Mouse (Mus musculus): ENCODE results near the gene Atp11a. TPM values are rescaled to one million over a fixed set of nuclear protein-coding genes. Genes with fewer than 3 reads are reported as not detected.

Gene Atp11a
- polyA plus RNA-seq, 1 experiment from 2014 or later = 1.0 TPM

DNA sequence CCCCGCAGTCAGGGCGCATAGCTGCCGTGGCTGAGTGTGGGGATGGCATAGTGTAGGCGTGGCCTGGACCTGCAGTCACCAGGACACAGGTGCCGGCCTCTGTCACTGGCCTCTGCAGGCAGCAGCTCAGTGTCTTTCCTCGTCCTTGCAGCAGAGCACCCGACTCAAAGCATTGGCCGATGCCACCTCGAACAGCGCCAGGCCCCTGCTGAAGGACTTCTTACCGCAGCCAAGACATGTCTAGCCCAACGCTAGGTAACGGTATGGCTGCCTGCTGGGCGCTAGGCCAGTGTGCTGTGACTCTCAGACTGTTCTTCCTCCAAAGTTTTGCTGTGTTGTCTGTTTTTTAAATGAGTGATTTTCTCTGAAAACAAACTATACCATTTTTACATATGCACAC lies 106.8 kb downstream of the Atp11a start:
- Histone ChIP-seq H3K4me3 (ENCODE audit: low read depth, low read length) (no peak overlapping the region), H3K9me3 (replicated peaks; ENCODE audit: control insufficient read depth, low read length) (no peaks in the 10 kb centered on the region), H3K9ac (ENCODE audit: low read depth, low read length) (no peak overlapping the region), H3K36me3 (ENCODE audit: control insufficient read depth, insufficient read depth) (no peaks in the 10 kb centered on the region), H3K4me2 (ENCODE audit: low read depth, low read length) (no peak overlapping the region), H3K27ac (ENCODE audit: low read length) (no peak overlapping the region), H3K27me3 (ENCODE audit: control insufficient read depth, insufficient read depth, low read depth, low read length) (peaks cover 42% of the 10 kb centered on the region), H3K4me1 (ENCODE audit: control insufficient read depth, low read depth, low read length) (no peaks in the 10 kb centered on the region)
- 74% methylated on average over 14 of the region's 14 CpGs for WGBS (ENCODE audit: insufficient replicate concordance)
- no peak for ATAC-seq (ENCODE audit: low read depth)

DNA sequence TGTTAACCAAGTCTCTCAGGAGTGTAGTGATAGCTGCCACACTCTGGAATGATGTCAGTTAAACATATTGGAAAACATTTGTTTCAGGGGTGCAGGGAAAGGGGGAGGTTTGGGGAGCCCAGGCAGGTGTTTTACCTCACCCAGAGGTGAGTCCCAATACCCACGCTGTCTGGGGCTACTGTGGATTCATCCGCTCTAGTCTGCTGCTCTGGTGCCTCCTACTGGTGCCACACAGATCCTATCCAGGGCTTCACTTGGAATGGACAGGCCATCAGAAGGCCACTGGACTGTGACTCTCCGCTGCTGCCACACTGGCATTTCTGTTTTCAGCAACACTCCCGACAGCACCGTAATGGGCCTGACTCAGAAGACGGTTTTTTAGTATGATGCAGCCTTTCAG lies 109.0 kb downstream of the Atp11a start:
- Histone ChIP-seq H3K9ac (ENCODE audit: low read depth, low read length) (no peak overlapping the region), H3K27me3 (ENCODE audit: control insufficient read depth, insufficient read depth, low read depth, low read length) (peaks cover 36% of the 10 kb centered on the region), H3K4me3 (ENCODE audit: low read depth, low read length) (no peak overlapping the region), H3K9me3 (replicated peaks; ENCODE audit: control insufficient read depth, low read length) (no peaks in the 10 kb centered on the region), H3K36me3 (ENCODE audit: control insufficient read depth, insufficient read depth) (no peaks in the 10 kb centered on the region), H3K27ac (ENCODE audit: low read length) (no peak overlapping the region), H3K4me2 (ENCODE audit: low read depth, low read length) (no peak overlapping the region), H3K4me1 (ENCODE audit: control insufficient read depth, low read depth, low read length) (no peaks in the 10 kb centered on the region)
- ATAC-seq (ENCODE audit: low read depth) = no peak
- 76% methylated on average over 6 of the region's 6 CpGs for WGBS (ENCODE audit: insufficient replicate concordance)

DNA sequence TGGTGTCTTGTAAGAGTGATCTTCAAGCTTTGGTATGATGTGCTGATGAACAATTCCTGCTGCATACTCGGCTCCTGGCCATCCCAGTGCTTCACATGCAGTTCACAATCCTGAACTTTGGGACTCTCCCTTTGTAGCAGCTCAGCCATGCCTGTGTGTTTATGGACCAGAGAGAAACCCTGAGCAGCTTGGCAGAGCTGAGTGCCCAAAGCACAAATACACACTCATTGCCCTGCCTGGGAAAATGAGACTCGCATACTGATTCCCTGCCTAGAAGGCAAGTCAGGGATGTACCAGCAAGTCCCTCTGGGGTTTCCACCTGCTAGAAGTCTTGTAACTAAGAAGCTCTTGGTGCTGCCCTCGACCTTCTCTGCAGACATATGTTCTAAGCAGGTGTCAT lies 112.8 kb downstream of the Atp11a start:
- no peak for ATAC-seq (ENCODE audit: low read depth)
- Histone ChIP-seq H3K9ac (ENCODE audit: low read depth, low read length) (no peak overlapping the region), H3K4me2 (ENCODE audit: low read depth, low read length) (no peak overlapping the region), H3K36me3 (ENCODE audit: control insufficient read depth, insufficient read depth) (no peaks in the 10 kb centered on the region), H3K4me1 (ENCODE audit: control insufficient read depth, low read depth, low read length) (no peaks in the 10 kb centered on the region; the same call in none of the 2 replicates), H3K27ac (ENCODE audit: low read length) (no peak overlapping the region), H3K27me3 (ENCODE audit: control insufficient read depth, insufficient read depth, low read depth, low read length) (peaks cover 43% of the 10 kb centered on the region), H3K9me3 (replicated peaks; ENCODE audit: control insufficient read depth, low read length) (no peaks in the 10 kb centered on the region), H3K4me3 (ENCODE audit: low read depth, low read length) (no peak overlapping the region)
- 45% methylated on average over 3 of the region's 3 CpGs for WGBS (ENCODE audit: insufficient replicate concordance)

DNA sequence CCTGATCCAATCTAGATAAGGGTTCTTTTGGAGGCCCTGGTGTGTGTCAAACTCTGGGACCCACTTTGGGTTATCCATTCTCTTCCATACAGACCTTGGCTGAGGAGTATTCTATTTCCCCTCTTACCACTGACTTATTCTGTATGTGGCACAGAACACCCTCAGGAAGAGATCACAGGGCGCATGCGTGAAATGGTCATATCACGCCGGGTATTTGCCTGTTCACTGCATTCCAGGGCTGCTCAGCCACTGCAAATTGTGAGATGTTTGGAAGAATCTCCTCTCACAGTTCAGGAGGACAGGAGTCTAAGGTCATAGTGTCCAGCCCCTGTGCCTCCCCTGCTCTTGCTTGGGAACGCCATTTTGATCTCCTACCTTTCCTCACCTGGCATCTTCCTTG lies 113.8 kb downstream of the Atp11a start:
- no peak for ATAC-seq (ENCODE audit: low read depth)
- Histone ChIP-seq H3K4me2 (ENCODE audit: low read depth, low read length) (no peak overlapping the region), H3K36me3 (ENCODE audit: control insufficient read depth, insufficient read depth) (no peaks in the 10 kb centered on the region), H3K4me1 (ENCODE audit: control insufficient read depth, low read depth, low read length) (no peaks in the 10 kb centered on the region; the same call in none of the 2 replicates), H3K9me3 (replicated peaks; ENCODE audit: control insufficient read depth, low read length) (no peaks in the 10 kb centered on the region), H3K27ac (ENCODE audit: low read length) (no peak overlapping the region), H3K9ac (ENCODE audit: low read depth, low read length) (no peak overlapping the region), H3K4me3 (ENCODE audit: low read depth, low read length) (no peak overlapping the region), H3K27me3 (ENCODE audit: control insufficient read depth, insufficient read depth, low read depth, low read length) (peaks cover 49% of the 10 kb centered on the region)
- WGBS (ENCODE audit: insufficient replicate concordance) = 74% methylated on average over 5 of the region's 5 CpGs

DNA sequence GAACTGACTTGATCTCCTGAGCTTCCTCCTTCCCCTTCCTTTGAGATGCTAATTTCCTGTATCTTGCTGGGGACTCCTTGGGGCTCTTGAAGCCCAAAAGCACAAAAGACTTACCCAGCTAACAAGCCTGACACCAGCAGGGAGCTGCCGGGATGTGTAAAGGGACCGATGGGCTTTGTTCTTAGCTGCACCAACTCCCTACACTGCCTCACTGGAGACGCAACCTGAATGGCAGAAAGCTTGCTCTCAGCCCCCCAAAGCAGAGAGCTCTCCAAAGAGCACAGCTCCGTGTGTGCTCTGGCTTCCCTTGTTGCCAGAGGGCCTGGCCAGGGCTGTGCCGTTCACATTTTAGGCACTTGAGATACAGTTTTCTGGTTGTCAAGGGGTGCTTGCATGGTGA lies 114.6 kb downstream of the Atp11a start:
- H3K4me2 ChIP-seq (ENCODE audit: low read depth, low read length) = no peak overlapping the region
- peaks cover 54% of the 10 kb centered on the region for H3K27me3 ChIP-seq (ENCODE audit: control insufficient read depth, insufficient read depth, low read depth, low read length)
- no peaks in the 10 kb centered on the region for H3K36me3 ChIP-seq (ENCODE audit: control insufficient read depth, insufficient read depth)
- no peak overlapping the region for H3K4me3 ChIP-seq (ENCODE audit: low read depth, low read length)
- no peak for ATAC-seq (ENCODE audit: low read depth)
- H3K9ac ChIP-seq (ENCODE audit: low read depth, low read length) = no peak overlapping the region
- H3K27ac ChIP-seq (ENCODE audit: low read length) = no peak overlapping the region
- H3K9me3 ChIP-seq (replicated peaks; ENCODE audit: control insufficient read depth, low read length) = no peaks in the 10 kb centered on the region
- no peaks in the 10 kb centered on the region; the same call in none of the 2 replicates for H3K4me1 ChIP-seq (ENCODE audit: control insufficient read depth, low read depth, low read length)
- WGBS (ENCODE audit: insufficient replicate concordance) = 19% methylated on average over 5 of the region's 5 CpGs

DNA sequence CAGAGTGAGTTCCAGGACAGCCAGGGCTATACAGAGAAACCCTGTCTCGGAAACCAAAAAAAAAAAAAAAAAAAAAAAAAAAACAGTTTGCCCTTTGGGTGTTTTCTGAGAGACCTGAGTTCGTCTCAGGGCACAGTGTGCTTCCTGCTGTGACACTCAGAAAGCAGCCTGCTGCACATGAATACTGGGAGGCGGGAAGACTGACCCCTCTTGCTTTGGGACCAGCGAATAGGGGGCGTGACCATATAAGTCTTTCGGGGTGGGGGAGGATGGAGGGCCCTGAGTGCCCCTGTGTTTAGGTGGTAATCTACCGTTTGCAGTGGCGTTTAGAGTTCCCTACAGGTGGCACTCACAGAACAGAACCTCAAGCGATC lies 116.2 kb downstream of the Atp11a start:
- Histone ChIP-seq H3K4me3 (ENCODE audit: low read depth, low read length) (no peak overlapping the region; the same call in 1 of the 2 replicates), H3K27ac (ENCODE audit: low read length) (no peak overlapping the region), H3K4me1 (ENCODE audit: control insufficient read depth, low read depth, low read length) (no peaks in the 10 kb centered on the region; the same call in none of the 2 replicates), H3K9ac (ENCODE audit: low read depth, low read length) (no peak overlapping the region), H3K36me3 (ENCODE audit: control insufficient read depth, insufficient read depth) (no peaks in the 10 kb centered on the region), H3K27me3 (ENCODE audit: control insufficient read depth, insufficient read depth, low read depth, low read length) (peaks cover 51% of the 10 kb centered on the region), H3K9me3 (replicated peaks; ENCODE audit: control insufficient read depth, low read length) (no peaks in the 10 kb centered on the region), H3K4me2 (ENCODE audit: low read depth, low read length) (peak overlapping the region; percentile 60)
- 10% methylated on average over 8 of the region's 9 CpGs for WGBS (ENCODE audit: insufficient replicate concordance)
- ATAC-seq (ENCODE audit: low read depth) = no peak

DNA sequence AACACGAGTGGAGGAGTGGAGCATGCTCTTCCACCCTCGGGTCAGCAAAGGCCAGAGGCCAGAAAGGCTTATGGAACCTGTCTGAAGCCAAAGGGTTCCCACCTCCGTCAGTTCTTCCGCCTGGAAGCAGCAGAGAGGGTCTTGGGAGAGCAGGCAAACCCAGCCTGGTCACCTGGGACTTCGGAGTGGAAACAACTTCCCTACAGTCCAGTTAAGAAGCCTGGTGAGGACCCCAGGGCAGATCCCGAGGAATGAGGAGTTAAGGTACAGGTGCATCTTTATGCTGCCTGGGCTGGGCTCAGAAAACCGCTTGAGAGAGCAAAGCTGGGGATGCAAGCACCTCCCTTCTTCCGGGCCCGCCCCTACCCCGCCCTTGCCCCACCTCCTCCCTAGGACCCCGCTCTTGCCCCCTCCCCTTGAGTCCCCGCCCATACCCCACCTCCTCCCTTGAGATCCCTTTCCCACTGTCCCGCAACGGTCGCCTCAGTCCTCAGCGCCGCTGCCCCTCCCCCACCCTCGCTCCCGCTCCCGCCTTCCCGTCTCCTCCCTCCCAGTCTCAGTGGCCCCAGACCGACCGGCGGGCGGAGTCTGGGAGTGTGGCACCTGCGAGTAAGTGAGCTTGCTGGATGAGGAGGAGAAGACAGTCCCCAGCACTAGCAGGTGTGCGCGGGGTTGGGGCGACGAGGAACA lies 116.7 kb downstream of the Atp11a start, which contains the start of gene Mcf2l:
Gene Mcf2l, plus strand, starts transcription at position 450 of the 690 bp plus-strand sequence.
- Histone ChIP-seq H3K36me3 (ENCODE audit: control insufficient read depth, insufficient read depth) (no peaks in the 10 kb centered on the region), H3K9me3 (replicated peaks; ENCODE audit: control insufficient read depth, low read length) (no peaks in the 10 kb centered on the region), H3K4me3 (ENCODE audit: low read depth, low read length) (peak within 1 kb of the TSS; percentile 51), H3K27ac (ENCODE audit: low read length) (no peak within 1 kb of the TSS), H3K27me3 (ENCODE audit: control insufficient read depth, insufficient read depth, low read depth, low read length) (peaks cover 50% of the 10 kb centered on the region), H3K4me1 (ENCODE audit: control insufficient read depth, low read depth, low read length) (no peaks in the 10 kb centered on the region; the same call in none of the 2 replicates), H3K9ac (ENCODE audit: low read depth, low read length) (peak within 1 kb of the TSS; percentile 24; the same call in 1 of the 2 replicates), H3K4me2 (ENCODE audit: low read depth, low read length) (peak within 1 kb of the TSS; percentile 60)
- ATAC-seq (ENCODE audit: low read depth) = no peak
- WGBS (ENCODE audit: insufficient replicate concordance) = under 1% methylated on average over 28 of the region's 30 CpGs

DNA sequence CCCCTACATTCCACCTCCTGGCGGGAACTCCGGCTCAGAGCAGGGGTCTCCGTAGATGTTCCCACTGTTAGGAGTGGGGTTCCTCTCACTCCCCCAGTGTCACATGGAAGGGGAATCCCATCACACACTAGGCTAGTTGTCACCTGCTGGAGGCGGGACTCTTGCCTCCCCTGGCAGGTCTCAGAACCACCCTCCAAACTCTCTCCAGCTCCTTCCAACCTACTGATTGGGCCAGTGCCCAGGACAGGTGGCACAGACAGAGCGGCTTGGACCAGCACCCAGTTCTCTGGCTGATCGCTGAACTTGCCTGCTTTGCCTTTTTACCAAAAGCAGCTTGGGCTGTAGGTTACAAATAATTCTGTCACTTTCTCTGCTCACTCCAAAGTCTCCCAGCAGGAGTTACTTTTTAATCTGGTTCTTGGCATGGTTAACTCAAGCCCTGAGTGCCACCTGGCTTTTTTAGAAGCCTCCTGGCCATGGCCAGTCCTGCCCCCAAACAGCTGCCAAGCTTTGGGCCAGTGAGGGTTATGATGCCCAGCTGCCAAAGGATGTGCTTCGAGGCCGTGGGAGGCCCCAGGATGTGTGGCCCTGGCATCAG lies 117.5 kb downstream of the Atp11a start:
- no peak overlapping the region for H3K9ac ChIP-seq (ENCODE audit: low read depth, low read length)
- 29% methylated on average over 8 of the region's 8 CpGs for whole genome bisulfite sequencing (ENCODE audit: insufficient replicate concordance)
- ATAC-seq (ENCODE audit: low read depth) = 0 out of 2 replicates have a peak, but pooled peaks have one; percentile 16

DNA sequence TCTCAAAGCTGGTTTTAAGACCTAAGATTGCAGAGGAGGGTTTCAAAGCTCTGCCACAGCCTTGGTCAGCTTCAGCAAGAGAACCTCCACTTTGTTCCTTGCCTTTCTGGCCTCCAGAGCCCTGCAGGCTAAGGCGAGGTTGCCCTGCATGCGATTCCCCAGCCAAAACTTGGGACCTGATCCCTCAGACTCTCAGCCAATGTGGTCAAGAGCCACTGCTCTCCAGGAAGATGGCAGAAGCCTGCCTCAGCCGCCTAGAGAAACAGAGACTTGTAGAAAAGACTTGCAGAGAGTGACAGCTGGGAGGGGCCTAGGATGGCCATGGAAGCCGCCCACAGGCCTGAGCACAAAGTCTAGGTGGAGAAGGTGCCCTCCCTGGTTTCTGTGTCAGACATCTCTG lies 118.2 kb downstream of the Atp11a start:
- Histone ChIP-seq H3K4me3 (ENCODE audit: low read depth, low read length) (no peak overlapping the region), H3K27me3 (ENCODE audit: control insufficient read depth, insufficient read depth, low read depth, low read length) (peaks cover 53% of the 10 kb centered on the region), H3K4me1 (ENCODE audit: control insufficient read depth, low read depth, low read length) (no peaks in the 10 kb centered on the region; the same call in none of the 2 replicates), H3K9me3 (replicated peaks; ENCODE audit: control insufficient read depth, low read length) (no peaks in the 10 kb centered on the region), H3K4me2 (ENCODE audit: low read depth, low read length) (no peak overlapping the region), H3K36me3 (ENCODE audit: control insufficient read depth, insufficient read depth) (no peaks in the 10 kb centered on the region), H3K27ac (ENCODE audit: low read length) (no peak overlapping the region), H3K9ac (ENCODE audit: low read depth, low read length) (no peak overlapping the region)
- no peak for ATAC-seq (ENCODE audit: low read depth)
- WGBS (ENCODE audit: insufficient replicate concordance) = 54% methylated on average over 4 of the region's 4 CpGs

More for the DNA sequence above, 117.5 kb downstream of the Atp11a start:
- no peaks in the 10 kb centered on the region for H3K9me3 ChIP-seq (replicated peaks; ENCODE audit: control insufficient read depth, low read length)
- H3K27me3 ChIP-seq (ENCODE audit: control insufficient read depth, insufficient read depth, low read depth, low read length) = peaks cover 50% of the 10 kb centered on the region
- H3K27ac ChIP-seq (ENCODE audit: low read length) = no peak overlapping the region
- no peaks in the 10 kb centered on the region for H3K36me3 ChIP-seq (ENCODE audit: control insufficient read depth, insufficient read depth)
- peak overlapping the region; percentile 51; the same call in 1 of the 2 replicates for H3K4me3 ChIP-seq (ENCODE audit: low read depth, low read length)
- no peaks in the 10 kb centered on the region; the same call in none of the 2 replicates for H3K4me1 ChIP-seq (ENCODE audit: control insufficient read depth, low read depth, low read length)
- peak overlapping the region; percentile 60 for H3K4me2 ChIP-seq (ENCODE audit: low read depth, low read length)
